Mouse (Mus musculus) gastrocnemius, postnatal 14 days (tissue): ENCODE results near the gene Tmem143. TPM values are rescaled to one million over a fixed set of nuclear protein-coding genes. Genes with fewer than 3 reads are reported as not detected.
"Not testable (repeated sequence)": the region's sequence is repeated elsewhere in the genome, so short reads cannot be mapped to it uniquely, and the experiment has no call there.

ENCODE experiments used
- DNase-seq: peaks from one replicate; pipeline ENCODE4 v3.0.0; 2021; ENCODE audit warnings: mixed read lengths
- intact Hi-C: fragments of 180-260 bp; cut with DNase I; formaldehyde crosslinking; loops from one replicate; pipeline ENCODE4 v1.15.1; 2025; ENCODE audit warnings: low total_unique reads
- total RNA-seq, 2 experiments: library from RNA; stranded (reverse); gene quantifications; 2 replicates each; pipeline ENCODE4 v1.2.3; 2021

Tmem143 gene
- total RNA-seq, 2 experiments from 2014 or later, result 49.2 to 61.0 TPM

DNA sequence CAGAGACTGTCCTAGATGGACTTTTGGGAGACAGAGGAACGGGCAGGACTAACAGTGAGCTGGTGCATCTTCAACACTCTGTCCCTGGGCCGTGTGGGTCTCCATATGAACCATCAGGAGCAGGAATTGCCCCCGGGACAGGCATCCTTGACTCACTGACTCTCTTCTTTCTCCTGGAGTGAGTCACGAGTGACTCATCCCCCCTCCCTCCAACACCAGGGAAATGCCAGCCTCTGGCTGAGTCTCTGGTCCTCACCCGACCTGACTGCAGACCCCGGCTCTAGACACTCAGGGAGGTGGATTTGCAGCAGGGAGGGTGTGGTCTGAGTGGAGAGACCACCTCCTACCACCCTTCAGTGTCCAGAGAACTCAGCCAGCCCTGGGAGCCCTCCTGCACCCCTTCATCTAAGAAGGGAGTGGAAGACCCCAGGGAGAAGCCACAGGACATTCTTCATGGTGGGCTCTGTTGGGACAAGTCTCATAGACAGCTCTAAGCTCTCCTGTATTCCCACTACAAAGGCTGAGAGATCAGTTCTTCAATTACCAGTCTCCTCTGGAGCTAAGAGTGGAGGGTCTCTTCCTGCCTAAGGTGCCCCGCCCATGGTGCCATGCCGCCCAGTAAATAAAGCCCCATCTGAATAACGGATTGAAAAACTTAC, 24.0 kb downstream of the Tmem143 start:
- intact Hi-C loops, result no loop called here
- peak; percentile 36 for DNase-seq

DNA sequence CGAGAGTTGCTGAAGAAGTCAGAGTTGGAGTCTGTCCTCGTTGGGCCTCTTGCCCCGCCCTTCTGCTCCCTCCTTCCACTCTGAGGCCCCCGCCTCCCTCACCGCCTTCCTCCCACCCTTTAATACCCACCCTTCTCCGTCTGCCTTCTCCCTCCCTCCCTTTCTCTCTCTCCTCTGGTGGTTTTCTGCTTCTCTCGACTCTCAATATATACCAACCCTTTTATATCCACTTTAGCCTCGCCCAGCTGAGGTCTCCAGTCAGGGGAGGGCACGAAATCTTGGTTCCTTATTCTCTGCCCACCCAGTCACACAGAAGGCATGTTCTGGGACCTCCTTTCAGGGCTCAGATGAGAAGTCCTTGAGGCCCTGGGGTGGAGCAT, 24.5 kb downstream of the Tmem143 start, which contains the start of gene Emp3:
Gene Emp3, minus strand, starts transcription at position 163 of the 380 bp plus-strand sequence.
- DNase-seq, result peak; percentile 75
- intact Hi-C loops, result no loop called here

DNA sequence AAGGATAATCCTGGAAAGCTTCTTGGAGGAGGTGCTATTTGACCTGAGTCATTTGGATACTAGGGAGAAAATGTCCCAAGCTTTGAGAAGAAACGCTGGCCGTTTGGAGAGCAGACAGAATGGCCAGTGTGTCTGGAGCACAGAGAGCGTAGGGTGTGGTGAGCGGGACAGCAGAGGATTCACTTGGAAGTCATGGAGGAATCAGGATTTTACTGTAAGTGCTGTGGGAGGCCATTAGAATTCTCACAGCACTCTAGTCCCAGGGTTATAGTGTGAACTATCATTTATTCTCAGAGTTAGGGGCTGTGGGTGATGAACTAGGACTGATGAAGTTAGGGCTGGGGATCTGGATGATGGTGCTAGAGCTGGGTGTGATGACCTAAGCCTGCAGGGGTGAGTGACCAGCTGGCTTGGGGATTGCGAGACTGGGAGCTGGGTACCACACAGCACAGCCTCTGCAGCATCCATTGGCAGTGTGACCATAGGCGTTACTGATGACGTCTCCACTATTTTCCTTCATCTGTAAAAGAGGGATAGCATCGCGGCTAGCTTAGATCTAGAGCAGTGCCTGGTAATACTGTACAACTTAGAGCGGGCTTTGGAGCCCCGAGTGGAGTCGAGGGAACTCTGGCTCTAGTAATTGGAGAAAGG, 25.3 kb downstream of the Tmem143 start:
- intact Hi-C loops, result no loop called here
- DNase-seq, result no peak

DNA sequence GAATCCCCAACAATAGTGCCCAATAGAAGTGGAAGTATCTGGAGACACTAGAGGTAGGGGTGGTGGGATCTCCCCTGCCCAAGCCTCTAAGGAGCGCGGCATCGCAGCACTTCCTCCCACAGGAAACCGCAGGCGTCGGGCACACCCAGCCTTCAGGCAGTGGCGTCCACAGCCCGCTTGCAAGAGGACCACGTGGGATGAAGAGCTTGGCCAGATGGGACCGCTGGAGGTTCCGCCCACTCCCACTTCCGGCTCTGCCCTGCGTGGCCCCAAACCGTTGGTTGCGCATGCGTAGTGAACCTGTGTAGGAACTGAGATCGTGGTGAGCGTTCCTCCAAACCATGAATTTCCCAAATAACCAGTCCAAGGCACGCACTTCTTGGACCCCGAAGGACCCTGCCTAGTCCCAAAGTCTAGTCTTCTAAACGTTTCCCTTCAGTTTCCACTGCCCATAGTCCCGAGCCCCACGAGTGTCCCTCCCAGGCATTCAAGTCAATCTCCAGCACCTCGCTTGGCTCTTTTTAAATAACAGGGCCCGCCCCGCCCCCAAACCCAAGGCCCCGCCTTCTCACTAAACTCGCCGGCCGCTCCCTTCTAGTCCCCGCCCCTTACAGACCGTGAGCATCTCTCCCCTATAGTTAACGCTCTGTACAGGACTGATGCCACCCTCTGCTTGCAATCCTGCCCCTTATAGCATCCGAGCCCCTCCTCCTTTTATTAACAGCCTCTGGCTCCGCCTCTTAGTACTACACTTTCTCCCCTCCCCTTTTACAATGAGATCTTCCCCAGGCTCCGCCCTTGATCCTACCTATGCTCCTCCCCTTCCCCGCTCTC, 26.4 kb downstream of the Tmem143 start:
- peak; percentile 96 for DNase-seq
- intact Hi-C loops, result no loop called here

DNA sequence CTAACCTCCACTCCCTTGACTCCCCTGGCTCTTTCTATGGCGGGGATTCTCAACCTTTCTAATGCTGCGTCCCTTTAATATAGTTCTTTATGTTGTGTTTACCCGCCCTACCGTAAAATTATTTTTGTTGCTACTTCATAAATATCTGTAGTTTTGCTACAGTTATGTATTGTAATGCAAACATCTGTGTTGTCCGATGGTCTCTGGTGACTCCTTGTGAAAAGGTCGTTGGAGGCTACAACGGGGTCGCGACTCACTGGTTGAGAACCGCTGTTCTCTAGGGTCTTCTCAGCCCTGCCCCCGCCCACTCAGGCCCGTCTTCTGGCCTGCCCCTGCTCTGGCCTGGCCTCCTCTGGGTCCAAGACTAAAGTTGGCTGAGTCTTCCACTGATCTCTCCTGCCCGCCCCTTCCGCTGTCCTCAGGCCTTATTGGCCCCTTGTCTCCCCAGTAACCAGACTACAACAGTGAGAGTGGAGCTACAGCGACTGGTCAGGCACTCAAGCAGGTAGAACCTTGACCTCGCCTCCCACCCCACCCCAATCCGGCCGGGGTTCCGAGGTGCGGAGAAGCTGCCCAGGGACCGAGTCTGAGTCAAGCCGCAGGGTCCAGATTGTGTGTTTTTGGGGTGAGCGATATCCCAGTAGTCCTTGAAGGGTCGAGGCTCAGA, 27.2 kb downstream of the Tmem143 start, which contains the start of gene Ccdc114:
Gene Ccdc114, plus strand, starts transcription at position 311 of the 667 bp plus-strand sequence.
- intact Hi-C loops, result no loop called here
- peak; percentile 85 for DNase-seq

DNA sequence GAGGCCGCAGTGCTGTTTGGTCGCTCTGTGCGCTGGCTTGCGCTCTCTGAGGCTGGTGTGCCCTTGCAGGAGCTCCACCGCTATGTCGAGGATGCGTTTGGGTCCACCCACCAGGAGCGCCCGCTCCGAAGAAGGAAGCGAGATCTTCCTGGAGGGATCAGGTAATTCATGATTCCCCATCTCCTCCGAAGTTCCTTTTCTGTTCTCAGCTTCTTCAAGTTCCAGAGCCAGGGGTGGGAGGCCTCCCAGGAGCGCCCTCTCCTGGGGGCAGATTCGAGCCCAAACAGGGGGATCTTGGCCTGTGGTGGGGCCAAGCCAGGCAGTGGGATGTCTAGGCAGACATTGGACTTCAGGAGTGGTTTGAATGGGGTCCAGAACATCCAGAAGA, 27.7 kb downstream of the Tmem143 start:
- intact Hi-C loops, result no loop called here
- DNase-seq, result no peak

DNA sequence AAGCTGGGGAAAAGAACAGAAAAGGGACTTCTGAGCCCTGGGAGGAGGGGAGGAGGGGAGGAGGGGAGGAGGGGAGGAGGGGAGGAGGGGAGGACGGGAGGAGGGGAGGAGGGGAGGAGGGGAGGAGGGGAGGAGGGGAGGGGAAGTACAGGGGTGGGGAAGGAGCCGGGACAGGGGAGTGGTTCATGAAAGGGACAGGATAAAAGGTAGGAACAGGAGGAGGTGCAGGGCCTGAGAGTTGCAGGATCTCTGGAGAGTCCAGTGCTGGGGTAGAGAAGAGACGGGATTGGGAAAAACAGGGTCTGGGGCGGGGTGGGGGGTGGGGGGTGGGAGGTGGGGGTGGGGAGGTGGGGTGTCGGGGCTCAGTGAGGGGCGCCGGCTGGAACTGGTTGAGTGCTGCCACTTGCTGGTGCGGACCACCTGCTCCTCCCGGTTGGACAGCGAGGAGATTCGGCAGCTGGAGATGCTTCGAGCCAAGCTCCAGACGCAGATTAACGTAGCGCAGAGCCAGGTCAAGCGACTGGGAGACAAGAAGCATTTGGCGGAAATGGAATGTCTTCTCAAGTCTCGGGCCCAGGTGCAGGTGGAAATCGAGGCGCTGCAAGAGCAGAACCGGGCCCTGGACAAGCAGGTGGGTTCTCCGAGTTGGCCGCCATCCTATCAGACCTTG, 32.0 kb downstream of the Tmem143 start:
- DNase-seq, result no peak
- intact Hi-C loops, result no loop called here

DNA sequence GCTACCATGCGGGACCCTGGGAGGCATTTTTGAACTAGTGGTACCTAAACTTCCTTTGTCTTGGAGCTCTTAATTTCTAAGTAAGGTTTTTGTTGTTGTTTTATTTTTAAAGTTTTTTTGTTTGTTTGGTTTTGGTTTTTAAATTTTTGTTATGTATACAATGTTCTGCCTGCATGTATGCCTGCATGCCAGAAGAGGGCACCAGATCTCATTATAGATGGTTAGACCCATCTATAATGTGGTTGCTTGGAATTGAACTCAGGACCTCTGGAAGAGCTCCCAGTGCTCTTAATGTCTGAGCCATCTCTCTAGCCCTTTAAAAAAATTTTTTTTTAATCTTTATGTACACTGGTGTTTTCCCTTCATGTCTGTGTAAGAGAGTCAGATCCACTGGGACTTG, 32.9 kb downstream of the Tmem143 start:
- intact Hi-C loops, result loop anchor here (5.0 kb wide), 1 partner anchor 57 kb away; the partner anchor contains the start of gene Kdelr1
- no peak for DNase-seq

DNA sequence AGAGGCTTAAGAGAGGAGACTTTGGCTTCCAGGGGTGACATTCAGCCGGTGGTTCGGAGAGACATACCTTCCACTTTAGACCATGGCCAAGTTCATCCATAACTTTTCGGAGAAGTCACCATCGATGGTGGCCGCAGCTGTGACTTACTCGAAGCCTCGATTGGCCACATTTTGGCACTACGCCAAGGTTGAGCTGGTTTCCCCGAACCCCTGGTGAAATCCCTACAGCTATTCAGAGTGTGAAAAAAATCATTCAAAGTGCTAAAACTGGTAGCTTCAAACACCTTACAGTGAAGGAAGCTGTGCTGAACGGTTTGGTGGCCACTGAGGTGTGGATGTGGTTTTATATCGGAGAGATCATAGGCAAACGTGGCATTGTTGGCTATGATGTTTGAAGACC, 37.0 kb downstream of the Tmem143 start:
- not testable (repeated sequence) for DNase-seq
- intact Hi-C loops, result loop anchor here (5.0 kb wide), 1 partner anchor 61 kb away; the partner anchor contains the start of gene Kdelr1

DNA sequence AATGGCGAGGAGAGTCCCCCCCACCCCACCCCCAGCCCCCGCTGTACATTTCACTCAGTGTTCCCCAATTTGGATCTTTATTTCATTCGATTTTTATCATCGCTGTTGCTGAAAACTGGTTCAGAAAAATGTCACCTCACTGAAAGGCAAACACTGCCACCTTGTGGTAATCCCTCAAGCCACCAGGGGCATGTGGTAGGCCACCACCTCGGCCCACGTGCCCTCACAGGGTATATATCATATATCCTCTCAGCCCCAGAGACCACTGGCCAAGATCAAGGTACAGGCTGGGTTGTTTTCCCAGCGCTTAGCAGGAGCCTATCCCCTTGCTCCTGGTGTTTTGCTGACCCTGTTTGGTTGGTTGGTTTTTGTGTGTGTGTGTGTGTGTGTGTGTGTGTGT, 38.4 kb downstream of the Tmem143 start:
- DNase-seq, result peak; percentile 58
- intact Hi-C loops, result no loop called here

DNA sequence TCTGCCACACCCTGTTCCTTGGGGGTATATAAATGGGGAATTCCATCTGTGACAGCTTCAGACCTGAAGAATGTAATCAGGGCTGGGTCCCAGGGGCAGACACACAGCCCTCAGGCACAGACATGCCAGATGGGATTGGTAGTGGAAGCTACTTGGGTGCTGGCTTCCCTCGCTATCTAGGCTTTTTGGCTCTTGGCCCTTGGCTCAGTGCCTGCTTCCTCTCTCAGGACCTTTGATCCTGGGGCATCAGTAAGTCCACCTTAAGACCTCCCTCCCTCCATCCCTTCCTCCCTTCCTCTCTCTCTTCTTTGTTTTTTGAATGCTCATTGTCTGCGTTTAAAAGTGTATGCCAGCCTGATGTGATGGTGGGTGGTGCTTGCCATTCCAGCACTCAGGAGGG, 43.1 kb downstream of the Tmem143 start:
- no peak for DNase-seq
- intact Hi-C loops, result no loop called here

DNA sequence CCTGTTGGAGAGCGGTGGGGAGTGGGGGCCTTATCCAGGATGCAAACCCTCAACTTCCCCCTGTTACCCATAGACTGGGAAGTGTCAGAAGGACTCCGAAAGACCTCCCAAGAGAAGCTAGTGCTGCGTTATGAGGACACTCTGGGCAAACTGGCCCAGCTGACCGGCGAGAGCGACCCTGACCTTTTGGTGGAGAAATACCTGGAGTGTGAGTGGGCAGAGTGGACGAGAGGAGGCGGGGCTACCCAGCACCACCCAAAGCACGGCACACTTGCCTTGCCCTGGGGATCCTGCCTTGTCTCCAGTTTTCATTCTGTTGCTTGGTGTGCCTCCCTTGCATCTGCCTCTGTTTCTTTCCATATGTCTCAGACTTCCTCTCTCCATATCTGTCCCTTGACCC, 45.2 kb downstream of the Tmem143 start:
- intact Hi-C loops, result no loop called here
- DNase-seq, result no peak

DNA sequence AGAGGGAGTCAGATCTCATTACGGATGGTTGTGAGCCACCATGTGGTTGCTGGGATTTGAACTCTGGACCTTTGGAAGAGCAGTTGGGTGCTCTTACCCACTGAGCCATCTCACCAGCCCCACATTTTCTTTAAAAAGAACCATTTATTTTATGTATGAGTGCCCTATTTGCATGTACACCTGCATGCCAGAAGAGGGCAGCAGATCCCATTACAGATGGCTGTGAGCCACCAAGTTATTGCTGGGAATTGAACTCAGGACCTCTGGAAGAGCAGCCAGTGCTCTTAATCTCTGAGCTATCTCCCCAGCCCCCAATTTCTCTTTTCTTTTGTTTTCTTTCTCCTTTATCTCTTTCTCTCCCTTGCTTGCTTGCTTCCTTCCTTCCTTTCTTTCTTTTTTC, 46.5 kb downstream of the Tmem143 start:
- intact Hi-C loops, DNase-seq: not testable (repeated sequence)

DNA sequence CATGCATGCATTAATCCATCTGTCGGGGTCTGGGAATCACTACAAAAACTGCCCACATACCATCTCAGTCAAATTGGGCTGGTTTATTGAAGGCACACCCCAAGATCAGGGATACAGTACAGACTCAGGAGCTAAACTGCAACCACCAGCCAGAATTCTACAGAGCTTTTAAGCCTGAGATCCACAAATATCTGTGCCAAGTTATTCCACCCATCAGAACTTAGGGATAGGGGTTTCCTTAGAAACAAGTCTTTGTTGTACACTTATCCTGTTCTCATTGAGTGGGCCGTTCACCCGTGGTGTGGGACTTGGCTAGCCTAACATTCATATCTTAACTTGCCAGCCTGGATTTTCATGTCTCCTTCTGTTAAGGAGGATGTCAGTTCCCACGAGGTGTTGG, 52.3 kb downstream of the Tmem143 start:
- DNase-seq, result no peak
- intact Hi-C loops, result loop anchor here (5.0 kb wide), 1 partner anchor 58 kb away; no protein-coding TSS in a partner anchor

DNA sequence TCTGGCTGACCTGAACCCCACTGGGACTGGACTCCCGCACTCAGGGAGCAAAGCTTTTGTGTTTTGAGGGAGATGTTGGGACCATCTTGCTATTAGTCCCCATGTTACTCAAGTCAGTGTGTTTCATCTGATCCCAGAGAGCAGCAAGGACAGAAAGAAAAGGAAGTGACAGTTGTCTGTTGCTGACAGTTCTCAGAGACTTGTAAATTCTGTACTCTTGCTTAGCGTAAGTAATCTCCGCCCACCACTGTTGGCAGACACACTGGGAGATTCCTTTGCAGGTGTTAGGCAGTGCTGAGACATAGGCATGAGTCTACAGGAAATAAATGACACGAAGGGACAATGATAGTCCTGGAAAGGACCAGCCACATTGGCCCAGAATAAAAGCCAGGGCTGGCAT, 59.9 kb downstream of the Tmem143 start:
- intact Hi-C loops, result no loop called here

More for the DNA sequence above, 59.9 kb downstream of the Tmem143 start:
- no peak for DNase-seq
